Mouse (Mus musculus) heart, postnatal 36 days (tissue): Measurements from ENCODE around the gene Car10. TPM values are rescaled to one million over a fixed set of nuclear protein-coding genes. Genes with fewer than 3 reads are reported as not detected.
"Not testable (repeated sequence)": the region's sequence is repeated elsewhere in the genome, so short reads cannot be mapped to it uniquely, and the experiment has no call there.

Experiments
- DNase-seq, 2 experiments: peaks; one replicate each; pipeline ENCODE4 v3.0.0; 2021 to 2022
- intact Hi-C: fragments of 180-260 bp; cut with DNase I; formaldehyde crosslinking; loops from one replicate; pipeline ENCODE4 v1.15.1; 2025
- total RNA-seq, 2 experiments: library from RNA; stranded (reverse); gene quantifications; 2 replicates each; pipeline ENCODE4 v1.2.3; 2021

Gene Car10
- total RNA-seq, 2 experiments from 2014 or later = not detected

DNA sequence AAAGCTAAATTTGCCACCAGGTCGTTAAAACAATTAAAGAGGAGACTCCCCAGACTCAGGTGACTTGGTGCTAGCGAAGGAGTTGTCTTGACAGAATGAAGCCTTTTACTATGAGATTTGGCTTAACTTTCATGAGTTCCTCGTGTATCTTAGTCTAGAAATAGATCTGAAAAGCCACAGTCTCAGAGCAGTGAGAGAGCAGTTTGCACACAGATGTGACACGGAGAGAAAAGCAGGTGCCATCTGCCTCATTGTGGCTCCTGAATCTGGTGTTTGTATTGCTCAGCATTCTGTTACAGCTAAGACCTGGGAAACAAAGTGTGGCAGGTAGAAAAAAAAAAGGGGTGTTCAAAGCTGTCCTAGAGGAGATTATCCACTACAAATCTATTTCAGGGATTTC lies 269.4 kb downstream of the Car10 start:
- no peak for DNase-seq
- intact Hi-C loops = no loop called here

DNA sequence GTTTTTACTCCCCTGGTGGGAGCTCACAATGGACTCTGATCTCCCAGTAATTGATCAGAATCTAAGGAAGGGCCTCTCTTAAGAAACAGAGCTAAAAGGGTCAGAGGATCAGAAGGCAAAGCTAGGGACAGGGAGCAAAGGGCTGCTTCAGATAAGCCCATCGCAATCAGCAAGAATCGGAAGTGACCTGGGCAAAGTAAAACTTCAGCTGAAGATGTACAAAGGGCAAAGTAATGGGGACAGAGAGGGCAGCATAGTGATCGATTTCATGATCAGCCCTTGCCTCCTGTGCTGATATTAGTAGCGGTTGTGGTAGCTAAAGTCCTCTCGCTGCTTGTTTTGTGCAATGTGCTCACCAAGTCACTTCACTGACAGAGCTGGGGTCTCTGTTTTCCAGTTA lies 269.9 kb downstream of the Car10 start:
- intact Hi-C loops = no loop called here
- DNase-seq = no peak

DNA sequence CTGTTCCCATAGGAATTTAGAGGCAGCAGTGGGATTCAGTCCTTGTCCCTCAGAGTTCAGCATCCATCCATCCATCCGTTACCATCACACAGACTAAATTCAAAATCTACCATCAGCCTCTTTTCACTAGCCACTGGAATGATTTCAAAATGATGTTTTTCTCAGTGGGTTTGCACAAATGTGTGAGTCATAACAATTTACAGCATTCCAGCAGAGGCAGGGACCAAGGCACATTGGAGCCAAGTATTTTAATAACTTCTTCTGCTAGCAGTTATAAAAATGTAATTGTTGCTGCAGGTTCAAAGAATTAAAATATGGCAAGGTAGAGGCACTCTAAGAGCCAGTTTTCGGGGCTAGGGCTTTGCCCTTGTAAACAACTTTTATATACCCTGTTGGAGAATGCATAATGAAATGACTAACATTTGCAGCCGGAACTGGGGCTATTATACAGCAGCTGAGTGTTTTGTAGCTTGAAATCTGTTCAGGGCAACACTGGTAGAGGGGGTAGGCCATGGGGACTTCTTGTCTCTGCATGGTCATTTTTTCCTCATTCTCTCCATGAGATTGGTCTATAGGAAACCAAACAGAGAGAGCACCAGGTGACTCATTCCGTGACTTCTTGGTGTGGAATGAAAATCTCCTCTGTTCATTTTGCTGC lies 276.0 kb downstream of the Car10 start:
- DNase-seq = no peak
- intact Hi-C loops = no loop called here

DNA sequence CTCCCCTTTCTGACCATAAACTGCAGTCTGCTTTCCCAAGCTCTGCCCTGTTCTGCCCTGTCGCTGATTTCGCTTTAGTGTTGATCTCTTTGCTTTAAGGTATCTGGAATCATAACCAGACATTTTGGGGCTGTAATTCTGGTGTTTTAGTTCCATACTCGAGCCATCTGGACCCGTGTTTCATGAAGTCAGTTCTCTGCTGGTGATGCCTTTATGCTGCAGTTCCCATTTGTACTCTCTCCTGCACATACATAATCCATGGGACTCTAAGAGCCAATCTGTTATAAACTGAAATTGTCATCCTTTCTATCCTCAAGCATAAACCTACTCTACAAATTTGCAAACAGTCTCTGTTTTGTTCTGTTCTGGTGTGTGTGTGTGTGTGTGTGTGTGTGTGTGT lies 293.3 kb downstream of the Car10 start:
- intact Hi-C loops = no loop called here
- DNase-seq = no peak

DNA sequence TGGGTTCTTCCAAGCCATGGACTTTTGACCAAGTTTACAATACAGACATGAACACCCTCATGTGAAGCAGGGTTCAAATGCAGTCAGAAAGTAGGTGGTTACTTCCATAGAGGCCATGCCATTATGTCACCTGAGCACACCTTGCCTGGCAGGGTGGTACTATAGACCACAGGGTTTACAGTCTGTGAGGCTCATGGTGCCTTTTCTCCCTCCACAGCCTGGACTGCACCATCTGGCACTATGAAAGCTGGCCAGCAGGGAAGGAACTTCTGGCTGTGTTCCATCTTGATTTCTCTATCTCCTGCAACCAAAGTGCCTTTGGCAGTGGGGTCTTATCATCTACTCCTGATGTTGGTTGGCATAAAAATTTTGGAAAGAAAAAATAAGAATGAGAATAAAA lies 295.5 kb downstream of the Car10 start:
- intact Hi-C loops, DNase-seq: not testable (repeated sequence)

DNA sequence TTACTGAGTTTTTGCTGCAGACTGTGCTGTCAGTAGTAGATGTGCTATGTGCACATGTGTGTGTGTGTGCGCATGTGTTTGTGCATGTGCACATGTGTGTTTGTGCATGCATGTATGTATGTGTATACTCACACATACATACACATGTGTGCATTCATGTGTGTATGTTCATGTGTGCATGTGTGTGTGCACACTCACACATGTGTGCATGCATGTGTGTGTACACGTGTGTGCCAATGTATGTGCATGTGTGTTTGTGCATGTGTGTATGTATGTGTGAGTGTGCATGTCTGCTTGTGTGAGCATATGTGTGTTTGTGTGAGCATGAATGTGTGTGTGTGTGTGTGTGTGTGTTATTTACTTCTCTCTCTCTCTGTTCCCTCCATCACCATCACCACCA lies 298.5 kb downstream of the Car10 start:
- no peak for DNase-seq
- intact Hi-C loops = no loop called here

DNA sequence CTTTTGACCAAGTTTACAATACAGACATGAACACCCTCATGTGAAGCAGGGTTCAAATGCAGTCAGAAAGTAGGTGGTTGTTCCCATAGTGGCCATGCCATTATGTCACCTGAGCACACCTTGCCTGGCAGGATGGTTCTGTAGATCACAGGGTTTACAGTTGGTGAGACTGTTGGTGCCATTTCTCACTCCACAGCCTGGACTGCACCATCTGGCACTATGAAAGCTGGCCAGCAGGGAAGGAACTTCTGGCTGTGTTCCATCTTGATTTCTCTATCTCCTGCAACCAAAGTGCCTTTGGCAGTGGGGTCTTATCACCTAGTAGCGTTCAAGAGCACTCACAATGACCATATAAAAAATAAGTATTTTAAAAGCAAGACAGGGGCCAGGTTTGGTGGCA lies 303.3 kb downstream of the Car10 start:
- intact Hi-C loops = not testable (repeated sequence)

DNA sequence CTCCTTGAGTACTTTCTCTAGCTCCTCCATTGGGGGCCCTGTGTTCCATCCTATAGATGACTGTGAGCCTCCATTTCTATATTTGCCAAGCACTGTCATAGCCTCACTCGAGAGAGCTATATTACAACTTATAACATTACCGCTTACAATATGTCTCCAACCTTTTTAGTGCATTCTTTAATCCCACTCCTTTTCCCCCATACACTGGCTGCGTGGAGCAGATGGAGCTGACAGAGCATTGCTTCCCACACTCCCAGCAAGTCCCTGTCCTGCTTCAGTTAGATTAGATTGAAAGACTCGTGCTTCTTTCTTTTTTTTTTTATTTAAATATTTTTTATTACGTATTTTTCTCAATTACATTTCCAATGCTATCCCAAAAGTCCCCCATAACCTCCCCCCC lies 310.2 kb downstream of the Car10 start:
- DNase-seq = no peak
- intact Hi-C loops = no loop called here

More for the DNA sequence above, 303.3 kb downstream of the Car10 start:
- DNase-seq = not testable (repeated sequence)

DNA sequence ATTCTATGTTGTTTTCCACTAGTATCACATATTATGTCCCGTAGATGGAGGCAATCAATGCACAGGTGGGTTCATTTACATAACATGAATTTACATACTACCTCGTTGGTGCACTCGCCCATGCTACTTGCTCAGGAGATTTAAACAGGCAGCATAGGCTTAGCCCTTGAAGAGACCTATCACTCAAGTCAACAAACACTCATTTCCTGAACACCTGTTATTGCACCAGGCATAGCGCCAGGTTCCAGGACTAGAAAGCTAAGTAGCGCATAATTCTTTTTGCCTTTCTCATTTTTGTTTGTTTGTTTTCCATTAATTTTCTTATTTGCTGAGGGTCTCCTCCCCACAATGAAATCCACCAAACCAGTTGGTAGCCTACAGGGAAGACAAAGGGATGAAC lies 333.7 kb downstream of the Car10 start:
- DNase-seq = no peak
- intact Hi-C loops = no loop called here

DNA sequence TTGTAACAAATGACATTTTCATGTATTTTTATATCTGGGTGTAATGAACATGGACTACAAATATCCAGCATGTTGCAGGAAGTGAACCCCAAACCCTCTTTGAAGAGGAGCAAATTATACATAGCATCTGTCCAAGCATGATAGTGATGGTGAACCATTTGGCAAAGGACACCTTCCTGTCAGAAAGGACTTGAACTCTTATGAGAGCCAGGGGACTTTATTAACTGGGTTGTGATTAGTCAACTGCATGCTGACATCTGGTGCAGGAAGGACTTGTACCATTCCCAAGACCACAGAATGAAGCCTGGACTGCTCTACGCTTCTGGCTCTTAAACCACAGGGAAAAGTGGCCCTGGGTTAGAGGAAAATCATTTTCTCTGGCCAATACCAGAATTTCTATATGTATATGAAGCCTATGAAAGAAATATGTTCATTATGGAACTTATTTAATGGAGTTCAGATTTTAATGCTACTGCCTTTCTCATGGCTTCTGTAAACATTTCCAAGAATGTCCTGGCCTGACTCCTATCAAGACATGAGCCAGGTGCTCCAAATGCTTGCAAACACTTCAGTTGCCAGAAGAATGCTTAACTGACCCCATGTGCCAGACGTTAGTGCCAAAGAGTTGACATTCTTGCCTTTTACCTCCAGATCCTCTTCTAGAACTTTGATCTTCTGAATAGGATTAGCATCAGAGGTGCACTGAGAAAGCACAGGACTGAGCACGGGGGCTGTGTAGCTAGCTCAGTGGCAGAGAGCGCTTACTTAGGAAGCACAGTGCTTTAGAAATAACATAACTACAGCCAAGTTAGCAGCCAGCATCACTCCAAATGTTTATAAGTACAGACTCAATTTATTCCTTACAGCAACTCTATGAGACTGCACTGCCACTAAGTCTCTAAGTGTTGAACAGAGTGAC lies 337.4 kb downstream of the Car10 start:
- intact Hi-C loops = no loop called here
- DNase-seq = no peak

DNA sequence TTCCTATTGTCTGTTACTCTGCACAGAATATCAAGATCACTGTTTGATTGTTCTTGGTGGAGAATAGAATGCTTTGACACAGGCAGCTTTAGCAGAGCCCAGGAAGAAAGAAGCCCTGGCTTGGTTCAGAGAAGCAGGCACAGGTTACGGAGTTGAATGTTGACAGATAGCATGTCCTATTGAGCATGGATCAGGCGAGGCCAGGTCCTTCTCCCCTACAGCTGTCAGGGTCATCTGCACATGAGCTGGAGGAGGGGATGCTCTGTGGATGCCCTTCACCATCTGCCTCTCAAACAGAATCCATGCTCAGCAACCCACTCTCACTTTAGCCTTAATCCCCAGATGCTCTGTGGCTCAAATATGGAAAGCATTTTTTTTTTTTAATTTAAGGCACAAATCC lies 339.1 kb downstream of the Car10 start:
- no peak for DNase-seq
- intact Hi-C loops = no loop called here

DNA sequence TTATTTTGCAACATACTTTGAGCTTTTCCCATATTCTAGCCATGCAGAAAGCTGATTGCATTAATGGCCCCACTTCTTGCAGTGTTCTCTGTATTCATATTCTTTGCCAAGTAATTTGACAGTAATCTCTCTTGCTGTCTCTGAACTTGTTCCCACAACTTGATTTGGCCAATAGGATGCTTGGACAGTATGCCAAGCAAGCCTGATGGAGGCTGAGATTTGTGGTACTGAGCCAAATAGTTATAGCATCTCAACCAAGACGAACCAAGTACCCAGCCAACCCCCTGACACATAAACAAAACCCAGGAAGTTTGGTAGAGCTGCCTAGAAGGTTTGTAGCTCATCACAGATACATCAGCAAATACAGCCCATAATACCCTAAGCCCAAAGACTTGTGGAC lies 342.6 kb downstream of the Car10 start:
- intact Hi-C loops = no loop called here
- DNase-seq = no peak

DNA sequence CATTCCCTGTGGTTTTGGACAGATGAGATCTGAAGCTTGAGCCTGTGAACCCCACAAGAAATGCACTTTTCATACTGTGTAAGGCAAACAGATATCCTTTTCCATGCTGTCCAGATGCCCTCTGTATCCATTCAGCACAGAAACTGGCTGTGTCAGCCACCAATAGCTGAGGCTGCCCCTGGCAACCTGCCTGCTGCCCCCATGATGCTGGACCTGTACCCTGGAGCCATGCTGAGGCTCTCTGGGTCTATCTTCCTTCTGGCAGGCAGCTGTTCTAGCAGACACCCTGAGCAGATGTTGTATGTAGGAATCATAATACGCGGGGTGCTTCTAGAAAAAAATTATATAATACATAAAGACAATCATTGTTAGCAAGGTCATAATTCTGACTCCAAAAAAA lies 345.9 kb downstream of the Car10 start:
- intact Hi-C loops = no loop called here
- no peak for DNase-seq

DNA sequence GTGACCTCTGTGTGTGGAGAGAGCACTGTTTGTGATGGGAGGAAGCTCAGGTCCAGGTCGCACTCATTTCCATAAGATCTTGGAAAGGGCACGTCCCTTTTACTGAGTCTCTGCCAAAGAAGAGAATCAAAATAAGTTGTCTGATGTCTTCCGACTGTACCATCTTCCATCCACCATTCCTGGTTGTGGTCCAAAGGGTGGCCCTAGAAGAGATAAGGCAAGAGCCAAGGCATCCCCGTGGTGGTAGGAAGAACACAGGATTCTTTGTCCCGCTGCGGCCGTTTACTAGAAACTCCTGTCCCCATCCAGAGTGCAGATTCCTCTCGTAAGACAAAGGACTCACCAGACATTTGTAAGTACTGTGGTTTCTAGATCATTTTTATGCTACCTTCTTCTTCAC lies 346.9 kb downstream of the Car10 start:
- no peak for DNase-seq

DNA sequence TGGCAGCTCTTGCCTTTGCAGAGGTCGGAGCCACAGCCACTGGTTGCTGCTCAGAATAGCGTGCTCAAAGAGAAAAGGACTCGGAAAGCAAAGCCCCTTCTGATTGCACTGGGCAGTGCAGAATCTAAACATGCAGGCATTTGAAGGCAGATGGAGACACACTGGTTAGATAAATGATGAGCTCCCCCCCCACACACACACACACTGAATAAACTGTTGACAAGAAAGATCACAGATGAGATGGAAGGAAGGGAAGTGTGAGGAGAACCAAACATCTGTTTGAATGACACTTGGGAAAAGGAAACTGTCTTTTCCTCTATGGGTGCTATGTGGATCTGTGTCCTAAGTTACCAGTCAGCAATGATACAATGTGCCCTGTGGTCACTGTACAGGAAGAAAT lies 349.7 kb downstream of the Car10 start:
- no peak for DNase-seq
- intact Hi-C loops = no loop called here

More for the DNA sequence above, 346.9 kb downstream of the Car10 start:
- intact Hi-C loops = no loop called here

DNA sequence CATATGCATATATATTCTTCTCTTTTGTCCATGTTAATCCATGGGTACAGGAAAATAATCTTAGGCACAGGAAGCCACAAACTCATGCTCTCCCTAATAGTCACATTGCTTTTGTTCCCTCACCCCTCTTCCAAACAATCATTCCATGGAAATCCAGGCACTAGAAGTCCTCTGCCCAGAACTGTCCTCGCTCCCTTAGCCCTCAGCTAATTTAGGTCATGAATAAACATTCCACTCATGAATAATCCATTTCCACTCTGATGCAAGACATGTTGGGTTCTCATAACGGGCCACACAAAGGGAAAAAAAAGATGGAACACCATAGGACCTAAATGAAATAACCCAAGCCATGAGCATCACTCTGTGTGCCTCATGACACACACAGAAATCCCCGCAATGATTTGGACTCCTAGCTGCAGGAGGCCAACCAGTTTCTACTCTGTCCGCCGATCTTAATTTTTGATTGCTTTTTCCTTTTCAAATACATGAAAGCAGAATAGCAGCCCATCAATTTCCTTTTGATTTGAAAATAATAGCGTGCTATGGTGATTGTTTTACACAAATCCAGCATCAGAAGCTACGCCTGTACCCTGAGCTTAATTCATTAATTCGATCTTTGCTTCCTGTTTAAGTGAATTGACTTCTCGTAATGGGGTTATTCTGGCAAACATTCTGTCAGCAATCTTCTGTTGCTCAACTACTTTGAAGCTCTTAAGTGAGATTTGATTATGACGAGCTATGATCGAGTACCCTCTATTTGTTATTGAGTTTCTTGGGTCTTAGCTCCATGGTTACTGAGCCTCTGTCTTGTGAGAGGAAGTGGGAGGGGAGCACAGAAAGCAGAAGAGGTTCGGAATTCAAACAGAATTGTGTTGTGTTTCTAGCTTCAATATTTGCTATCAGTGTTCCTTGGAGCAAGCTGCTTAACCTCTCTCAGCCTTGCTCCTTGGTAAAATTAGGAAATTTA lies 350.7 kb downstream of the Car10 start:
- intact Hi-C loops = no loop called here
- no peak for DNase-seq

DNA sequence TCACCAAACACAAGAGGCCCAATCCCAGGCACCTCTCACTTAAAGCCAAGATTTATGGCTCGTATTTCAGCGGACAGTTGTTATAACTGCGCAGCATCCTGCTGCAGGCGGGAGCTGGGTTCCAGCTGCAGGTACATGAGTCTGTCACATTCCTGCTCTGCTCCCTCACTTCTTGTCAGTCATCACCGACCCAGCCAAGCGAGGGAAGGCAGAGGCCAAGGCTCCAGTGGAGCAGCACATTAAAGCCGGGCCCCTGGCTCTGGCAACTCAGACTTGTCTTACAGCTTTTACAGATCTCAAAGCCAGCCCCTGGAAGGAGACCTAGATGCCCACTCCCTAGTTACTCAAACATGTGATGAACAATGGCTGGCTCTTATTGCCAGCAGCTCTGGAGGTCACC lies 352.7 kb downstream of the Car10 start:
- no peak for DNase-seq
- intact Hi-C loops = no loop called here

DNA sequence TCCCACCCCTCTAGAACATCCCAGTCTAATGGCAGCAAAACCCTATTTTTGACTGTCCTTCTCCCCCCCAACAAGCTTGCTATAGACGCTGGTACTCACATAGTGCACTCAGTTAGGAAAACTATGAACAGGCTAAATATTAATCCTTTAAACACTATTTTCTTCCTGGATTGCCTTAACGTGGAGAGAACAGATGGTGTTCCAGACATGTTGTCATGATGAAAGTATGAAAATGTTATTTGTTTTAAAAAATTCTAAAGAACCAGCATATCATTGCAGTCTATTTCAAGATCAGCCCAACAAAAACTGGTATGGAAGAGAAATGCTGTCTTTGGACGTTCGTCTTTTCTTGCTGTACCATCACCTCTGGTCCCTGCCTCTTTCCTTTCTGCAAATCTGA lies 368.4 kb downstream of the Car10 start:
- intact Hi-C loops = no loop called here

DNA sequence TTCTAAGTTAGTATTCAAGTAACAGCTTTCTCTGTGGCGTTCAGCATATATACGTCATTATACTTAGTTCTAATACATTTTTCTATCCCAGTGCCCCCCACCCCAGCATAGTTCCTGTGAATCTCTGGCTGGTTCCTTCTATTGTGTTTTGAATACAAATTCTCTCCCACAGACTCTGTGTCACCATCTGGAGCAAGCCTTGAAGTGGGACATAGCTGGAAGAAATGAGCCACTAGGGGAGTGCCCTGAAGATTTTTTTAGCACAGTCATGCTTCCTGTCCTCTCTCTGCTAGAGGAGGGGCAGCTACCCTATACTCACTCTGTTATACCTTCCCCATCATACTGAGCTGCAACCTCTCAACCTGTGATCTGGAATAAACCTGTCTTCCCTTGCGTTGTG lies 369.9 kb downstream of the Car10 start:
- no peak for DNase-seq
- intact Hi-C loops = no loop called here

More for the DNA sequence above, 368.4 kb downstream of the Car10 start:
- DNase-seq = no peak

DNA sequence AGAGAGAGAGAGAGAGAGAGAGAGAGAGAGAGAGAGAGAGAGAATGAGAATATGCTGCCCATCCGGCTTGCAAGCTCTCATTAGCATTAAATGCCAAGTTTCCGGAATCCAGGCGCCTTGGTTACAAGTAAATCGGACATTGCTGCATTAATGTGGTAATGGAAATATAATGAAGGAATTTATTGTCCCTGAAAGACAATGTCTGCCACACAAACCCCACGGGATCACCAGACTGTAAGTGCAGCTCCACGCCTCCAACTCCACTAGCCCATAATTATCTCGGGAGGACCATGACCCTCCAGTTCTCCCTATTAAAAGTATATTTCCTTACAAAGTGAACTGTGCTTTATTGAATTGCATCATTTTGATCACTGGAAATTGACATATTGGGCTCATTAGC lies 372.9 kb downstream of the Car10 start:
- no peak for DNase-seq
- intact Hi-C loops = no loop called here
